Mouse (Mus musculus): ENCODE results near the gene Mov10. TPM values are rescaled to one million over a fixed set of nuclear protein-coding genes. Genes with fewer than 3 reads are reported as not detected.

The Mov10 gene
- polyA plus RNA-seq, 1 experiment = not detected

GRCm38 (mm10) chr3:104789312-104789605, 29.1 kb downstream of the Mov10 start:
- Histone ChIP-seq H3K27ac (ENCODE audit: insufficient read depth, low read depth, low read length) (no peak overlapping the region), H3K4me3 (ENCODE audit: insufficient read depth, low read depth, low read length) (peak overlapping the region; percentile 44), H3K4me1 (ENCODE audit: control insufficient read depth, insufficient read depth, low read length) (peaks cover 36% of the 10 kb centered on the region)
- TF ChIP-seq CTCF (IDR thresholded peaks at IDR 0.05; ENCODE audit: insufficient read depth, low read depth, low read length) = no peak
- no peak for TF ChIP-seq POLR2A (IDR thresholded peaks at IDR 0.05; ENCODE audit: insufficient read depth, low read depth, low read length)
- WGBS = 29% methylated on average over 10 of the region's 10 CpGs

- H3K4me3 ChIP-seq (ENCODE audit: insufficient read depth, low read depth, low read length) = peak overlapping the region; percentile 44
- TF ChIP-seq POLR2A (IDR thresholded peaks at IDR 0.05; ENCODE audit: insufficient read depth, low read depth, low read length) (no peak), CTCF (IDR thresholded peaks at IDR 0.05; ENCODE audit: insufficient read depth, low read depth, low read length) (peak; percentile 52; the same call in 1 of the 2 replicates)
- H3K4me1 ChIP-seq (ENCODE audit: control insufficient read depth, insufficient read depth, low read length) = peaks cover 36% of the 10 kb centered on the region
- 1% methylated on average over 52 of the region's 52 CpGs for WGBS
- H3K27ac ChIP-seq (ENCODE audit: insufficient read depth, low read depth, low read length) = no peak overlapping the region
Measured at GRCm38 (mm10) chr3:104788561-104789311, 29.6 kb downstream of the Mov10 start.

- WGBS = 50% methylated on average over 3 of the region's 3 CpGs
- TF ChIP-seq POLR2A (IDR thresholded peaks at IDR 0.05; ENCODE audit: insufficient read depth, low read depth, low read length) (no peak), CTCF (IDR thresholded peaks at IDR 0.05; ENCODE audit: insufficient read depth, low read depth, low read length) (no peak)
Measured at GRCm38 (mm10) chr3:104788075-104788474, 30.3 kb downstream of the Mov10 start, which contains the start of gene Rhoc. Gene Rhoc, plus strand, starts transcription at chr3:104788375.

GRCm38 (mm10) chr3:104785284-104785683, 33.1 kb downstream of the Mov10 start:
- TF ChIP-seq POLR2A (IDR thresholded peaks at IDR 0.05; ENCODE audit: insufficient read depth, low read depth, low read length) (no peak), CTCF (IDR thresholded peaks at IDR 0.05; ENCODE audit: insufficient read depth, low read depth, low read length) (no peak)
- H3K27ac ChIP-seq (ENCODE audit: insufficient read depth, low read depth, low read length) = no peak overlapping the region
- H3K4me1 ChIP-seq (ENCODE audit: control insufficient read depth, insufficient read depth, low read length) = peaks cover 35% of the 10 kb centered on the region
- 95% methylated on average over 6 of the region's 6 CpGs for WGBS
- H3K4me3 ChIP-seq (ENCODE audit: insufficient read depth, low read depth, low read length) = no peak overlapping the region

More at GRCm38 (mm10) chr3:104788075-104788474, 30.3 kb downstream of the Mov10 start, which contains the start of gene Rhoc:
- Histone ChIP-seq H3K27ac (ENCODE audit: insufficient read depth, low read depth, low read length) (no peak within 1 kb of the TSS), H3K4me3 (ENCODE audit: insufficient read depth, low read depth, low read length) (peak within 1 kb of the TSS; percentile 44), H3K4me1 (ENCODE audit: control insufficient read depth, insufficient read depth, low read length) (peaks cover 36% of the 10 kb centered on the region)

- WGBS = 72% methylated on average over 14 of the region's 14 CpGs
- TF ChIP-seq POLR2A (IDR thresholded peaks at IDR 0.05; ENCODE audit: insufficient read depth, low read depth, low read length) = no peak
- TF ChIP-seq CTCF (IDR thresholded peaks at IDR 0.05; ENCODE audit: insufficient read depth, low read depth, low read length) = no peak
- H3K27ac ChIP-seq (ENCODE audit: insufficient read depth, low read depth, low read length) = no peak overlapping the region
- no peak overlapping the region for H3K4me3 ChIP-seq (ENCODE audit: insufficient read depth, low read depth, low read length)
- peaks cover 24% of the 10 kb centered on the region for H3K4me1 ChIP-seq (ENCODE audit: control insufficient read depth, insufficient read depth, low read length)
Measured at GRCm38 (mm10) chr3:104783971-104784500, 34.3 kb downstream of the Mov10 start.

GRCm38 (mm10) chr3:104782061-104782681, 36.2 kb downstream of the Mov10 start:
- H3K4me1 ChIP-seq (ENCODE audit: control insufficient read depth, insufficient read depth, low read length) = peaks cover 19% of the 10 kb centered on the region
- H3K4me3 ChIP-seq (ENCODE audit: insufficient read depth, low read depth, low read length) = peak overlapping the region; percentile 44
- TF ChIP-seq POLR2A (IDR thresholded peaks at IDR 0.05; ENCODE audit: insufficient read depth, low read depth, low read length) = no peak
- TF ChIP-seq CTCF (IDR thresholded peaks at IDR 0.05; ENCODE audit: insufficient read depth, low read depth, low read length) = no peak
- no peak overlapping the region for H3K27ac ChIP-seq (ENCODE audit: insufficient read depth, low read depth, low read length)
- 45% methylated on average over 12 of the region's 12 CpGs for WGBS

- H3K27ac ChIP-seq (ENCODE audit: insufficient read depth, low read depth, low read length) = no peak within 1 kb of the TSS
- H3K4me3 ChIP-seq (ENCODE audit: insufficient read depth, low read depth, low read length) = peak within 1 kb of the TSS; percentile 44
- TF ChIP-seq CTCF (IDR thresholded peaks at IDR 0.05; ENCODE audit: insufficient read depth, low read depth, low read length) (no peak), POLR2A (IDR thresholded peaks at IDR 0.05; ENCODE audit: insufficient read depth, low read depth, low read length) (no peak)
- WGBS = 2% methylated on average over 26 of the region's 26 CpGs
- peaks cover 21% of the 10 kb centered on the region for H3K4me1 ChIP-seq (ENCODE audit: control insufficient read depth, insufficient read depth, low read length)
Measured at GRCm38 (mm10) chr3:104781471-104781903, 36.9 kb downstream of the Mov10 start, which contains the start of gene Fam19a3. Gene Fam19a3, minus strand, starts transcription at chr3:104781840.

GRCm38 (mm10) chr3:104780561-104781420, 37.6 kb downstream of the Mov10 start, which contains the start of gene Ppm1j:
Gene Ppm1j, plus strand, starts transcription at chr3:104781056.
- Histone ChIP-seq H3K4me1 (ENCODE audit: control insufficient read depth, insufficient read depth, low read length) (peaks cover 21% of the 10 kb centered on the region), H3K4me3 (ENCODE audit: insufficient read depth, low read depth, low read length) (peak within 1 kb of the TSS; percentile 44), H3K27ac (ENCODE audit: insufficient read depth, low read depth, low read length) (no peak within 1 kb of the TSS)
- TF ChIP-seq POLR2A (IDR thresholded peaks at IDR 0.05; ENCODE audit: insufficient read depth, low read depth, low read length) = no peak
- TF ChIP-seq CTCF (IDR thresholded peaks at IDR 0.05; ENCODE audit: insufficient read depth, low read depth, low read length) = no peak
- 2% methylated on average over 56 of the region's 56 CpGs for WGBS
